Comparison of ENCODE assay signal across 8 mouse cellular contexts in genomic region chr2:166237554-166238269, GRCm38 (mm10).
DNase-seq lines count a peak whose midpoint lies in the region; ATAC-seq lines count a peak whose summit lies in the region.
"Had no signal": no experiment of that assay in that cellular context is flagged by ENCODE, and none has a peak within 500 bp of the region (broad histone marks: within the 10 kb centered on the region; RNA-seq: fewer than 3 reads in every experiment).

No protein-coding gene starts in this region.

- H3K4me3 ChIP-seq in hindbrain, embryonic 11.5 days (ENCODE audit: low read depth, low read length), result no peak overlapping the region
- H3K4me3 ChIP-seq in midbrain, embryonic 11.5 days (ENCODE audit: low read depth, low read length), result no peak overlapping the region
- H3K4me3 ChIP-seq: limb, embryonic 13.5 days had no signal

- H3K9me3 ChIP-seq in hindbrain, embryonic 11.5 days (ENCODE audit: control insufficient read depth, low read length), result no peaks in the 10 kb centered on the region; the same call in 1 of the 2 replicates
- no peaks in the 10 kb centered on the region for H3K9me3 ChIP-seq in midbrain, embryonic 11.5 days (ENCODE audit: control insufficient read depth, low read length)

- no peak overlapping the region for H3K4me2 ChIP-seq in hindbrain, embryonic 11.5 days (replicated peaks; ENCODE audit: low read depth, low read length)
- H3K4me2 ChIP-seq in midbrain, embryonic 11.5 days, result no peak overlapping the region
- H3K4me2 ChIP-seq: limb, embryonic 13.5 days had no signal

- H3K27me3 ChIP-seq in hindbrain, embryonic 11.5 days (ENCODE audit: control insufficient read depth, insufficient read depth, low read length), result no peaks in the 10 kb centered on the region; the same call in 1 of the 2 replicates
- H3K27me3 ChIP-seq in midbrain, embryonic 11.5 days (ENCODE audit: control insufficient read depth, insufficient read depth, low read length), result no peaks in the 10 kb centered on the region
- H3K27me3 ChIP-seq: limb, embryonic 13.5 days had no signal

- H3K4me1 ChIP-seq in hindbrain, embryonic 11.5 days (replicated peaks; ENCODE audit: control insufficient read depth, insufficient read depth, low read length), result peaks cover 8% of the 10 kb centered on the region
- H3K4me1 ChIP-seq in midbrain, embryonic 11.5 days (ENCODE audit: control insufficient read depth, insufficient read depth, low read length), result peaks cover 9% of the 10 kb centered on the region

- DNase-seq in urinary bladder, adult 2 months (ENCODE audit: low spot score), result peak; percentile 36
- no peak for DNase-seq in urinary bladder, postnatal 10 days (ENCODE audit: low spot score)
- peak; percentile 90 for DNase-seq in hindbrain, embryonic 11.5 days (ENCODE audit: low spot score)
- peak; percentile 89 for DNase-seq in midbrain, embryonic 11.5 days (ENCODE audit: low spot score, missing footprints)
- DNase-seq in thymus, postnatal 25 days, result no peak
- no peak for DNase-seq in thymus, postnatal 10 days (ENCODE audit: low spot score in 2 of 2)
- DNase-seq in right cerebral cortex, postnatal 10 days (ENCODE audit: low spot score in 2 of 2), result no peak

- H3K9ac ChIP-seq in hindbrain, embryonic 11.5 days (ENCODE audit: low read depth, low read length), result 0 out of 2 replicates have a peak overlapping the region, but pooled peaks have one; percentile 27
- H3K9ac ChIP-seq in midbrain, embryonic 11.5 days (ENCODE audit: low read length), result peak overlapping the region; percentile 17; the same call in 1 of the 2 replicates
- H3K9ac ChIP-seq: limb, embryonic 13.5 days had no signal

- H3K27ac ChIP-seq in hindbrain, embryonic 11.5 days (ENCODE audit: low read depth, low read length), result peak overlapping the region; percentile 87
- peak overlapping the region; percentile 40; the same call in 1 of the 2 replicates for H3K27ac ChIP-seq in midbrain, embryonic 11.5 days (ENCODE audit: low read depth, low read length)
- H3K27ac ChIP-seq: limb, embryonic 13.5 days had no signal

- 22% methylated on average over 13 of the region's 13 CpGs for WGBS in hindbrain, embryonic 11.5 days
- 52% methylated on average over 13 of the region's 13 CpGs for WGBS in midbrain, embryonic 11.5 days

- H3K36me3 ChIP-seq in hindbrain, embryonic 11.5 days (ENCODE audit: control insufficient read depth, insufficient read depth, low read length), result no peaks in the 10 kb centered on the region
- H3K36me3 ChIP-seq in midbrain, embryonic 11.5 days (ENCODE audit: control insufficient read depth, insufficient read depth, low read length), result no peaks in the 10 kb centered on the region
- H3K36me3 ChIP-seq: limb, embryonic 13.5 days had no signal

- ATAC-seq in hindbrain, embryonic 11.5 days (ENCODE audit: low FRiP score), result peak; percentile 94
- ATAC-seq in midbrain, embryonic 11.5 days (ENCODE audit: low FRiP score), result peak; percentile 78

Comparison
In these comparisons a context has a peak if more than half of its experiments do, and no peak if none do; other contexts are left out.
1. DNase-seq: peak in urinary bladder, adult 2 months (single experiment), hindbrain, embryonic 11.5 days (single experiment) and midbrain, embryonic 11.5 days (single experiment); none in urinary bladder, postnatal 10 days (single experiment), thymus, postnatal 25 days (single experiment), thymus, postnatal 10 days (0 of 2) and right cerebral cortex, postnatal 10 days (0 of 2).